Mouse (Mus musculus): ENCODE measurements at regions not wholly inside any gene's neighbourhood (a gene's known extent, or its start where the extent isn't known, plus 50 kb on each side); places are given as distances from the start of the nearest gene placed in this dataset.
A peak's percentile ranks its signal among the peaks of the same experiment; 100 is the strongest.

GRCm38 (mm10) chr17:62939930-62940572 is 58.9 kb upstream of the Efna5 start:
- TF ChIP-seq EP300 (IDR thresholded peaks at IDR 0.05; ENCODE audit: insufficient read depth, low read depth, low read length): peak; percentile 69
- no peak for TF ChIP-seq CTCF (IDR thresholded peaks at IDR 0.05; ENCODE audit: low read depth, low read length)
- peak overlapping the region; percentile 17; the same call in 1 of the 2 replicates for H3K27ac ChIP-seq (ENCODE audit: insufficient read depth, low read length)
- H3K9ac ChIP-seq (ENCODE audit: low read depth, poor library complexity, severe bottlenecking): no peak overlapping the region
- peaks cover 8% of the 10 kb centered on the region for H3K9me3 ChIP-seq (replicated peaks; ENCODE audit: control insufficient read depth, insufficient read depth, low read length, poor library complexity, severe bottlenecking)
- peaks cover 2% of the 10 kb centered on the region for H3K4me1 ChIP-seq (ENCODE audit: control insufficient read depth, insufficient read depth, low read length)
- peaks cover 1% of the 10 kb centered on the region; the same call in 1 of the 2 replicates for H3K27me3 ChIP-seq (ENCODE audit: control insufficient read depth, insufficient read depth, low read length, poor library complexity, severe bottlenecking)
- H3K4me3 ChIP-seq (ENCODE audit: low read depth, low read length): 0 out of 2 replicates have a peak overlapping the region, but pooled peaks have one; percentile 1
- H3K36me3 ChIP-seq (ENCODE audit: control insufficient read depth, insufficient read depth, low read length, poor library complexity, severe bottlenecking): no peaks in the 10 kb centered on the region

GRCm38 (mm10) chr17:62939171-62939570 is 58.1 kb upstream of the Efna5 start:
- Histone ChIP-seq H3K27me3 (ENCODE audit: control insufficient read depth, insufficient read depth, low read length, poor library complexity, severe bottlenecking) (peaks cover 1% of the 10 kb centered on the region; the same call in 1 of the 2 replicates), H3K9ac (ENCODE audit: low read depth, poor library complexity, severe bottlenecking) (no peak overlapping the region), H3K4me1 (ENCODE audit: control insufficient read depth, insufficient read depth, low read length) (peaks cover 2% of the 10 kb centered on the region), H3K9me3 (replicated peaks; ENCODE audit: control insufficient read depth, insufficient read depth, low read length, poor library complexity, severe bottlenecking) (peaks cover 8% of the 10 kb centered on the region), H3K36me3 (ENCODE audit: control insufficient read depth, insufficient read depth, low read length, poor library complexity, severe bottlenecking) (no peaks in the 10 kb centered on the region), H3K4me3 (ENCODE audit: low read depth, low read length) (no peak overlapping the region), H3K27ac (ENCODE audit: insufficient read depth, low read length) (no peak overlapping the region)
- TF ChIP-seq POLR2A (IDR thresholded peaks at IDR 0.05; ENCODE audit: insufficient read depth, low read length) (no peak), CTCF (IDR thresholded peaks at IDR 0.05; ENCODE audit: low read depth, low read length) (no peak), EP300 (IDR thresholded peaks at IDR 0.05; ENCODE audit: insufficient read depth, low read depth, low read length) (no peak)

Data from ES-Bruce4 (cell line).